Mouse (Mus musculus): ENCODE data around the gene Cmip.

The Cmip gene

GRCm38 (mm10) chr8:117257029-117257820 lies at the start of gene Cmip:
Cmip (plus strand) TSS chr8:117257064.
- CTCF ChIA-PET = interaction anchor here (0.6 kb wide), 1 partner anchor 65 kb away, joined by 4 read pairs; no protein-coding TSS in a partner anchor

- CTCF ChIA-PET = interaction anchor here (1.0 kb wide), 1 partner anchor 15 kb away, joined by 3 read pairs; no protein-coding TSS in a partner anchor
Measured at GRCm38 (mm10) chr8:117209150-117209549, 47.7 kb upstream of the Cmip start.

- CTCF ChIA-PET = no interaction called here
Measured at GRCm38 (mm10) chr8:117212100-117212499, 44.8 kb upstream of the Cmip start.

- CTCF ChIA-PET = no interaction called here
Measured at GRCm38 (mm10) chr8:117217724-117218123, 39.1 kb upstream of the Cmip start.

GRCm38 (mm10) chr8:117222396-117222795 lies 34.5 kb upstream of the Cmip start:
- CTCF ChIA-PET = no interaction called here

GRCm38 (mm10) chr8:117224630-117225029 lies 32.2 kb upstream of the Cmip start:
- CTCF ChIA-PET = interaction anchor here (0.5 to 1.5 kb wide), 4 partner anchors 15 to 248 kb away, joined by 3 to 7 read pairs (median 3); no protein-coding TSS in a partner anchor

- CTCF ChIA-PET = no interaction called here
Measured at GRCm38 (mm10) chr8:117226306-117226705, 30.6 kb upstream of the Cmip start.

GRCm38 (mm10) chr8:117227339-117227738 lies 29.5 kb upstream of the Cmip start:
- CTCF ChIA-PET = no interaction called here

GRCm38 (mm10) chr8:117233199-117233598 lies 23.7 kb upstream of the Cmip start:
- CTCF ChIA-PET = interaction anchor here (0.5 to 1.1 kb wide), 4 partner anchors 10 to 472 kb away, joined by 3 to 8 read pairs (median 6); no protein-coding TSS in a partner anchor

GRCm38 (mm10) chr8:117236531-117236930 lies 20.3 kb upstream of the Cmip start:
- CTCF ChIA-PET = no interaction called here

- CTCF ChIA-PET = no interaction called here
Measured at GRCm38 (mm10) chr8:117240326-117240725, 16.5 kb upstream of the Cmip start.

GRCm38 (mm10) chr8:117240841-117241494 lies 15.9 kb upstream of the Cmip start:
- CTCF ChIA-PET = no interaction called here

GRCm38 (mm10) chr8:117241848-117242247 lies 15.0 kb upstream of the Cmip start:
- CTCF ChIA-PET = no interaction called here

GRCm38 (mm10) chr8:117242286-117242685 lies 14.6 kb upstream of the Cmip start:
- CTCF ChIA-PET = no interaction called here

GRCm38 (mm10) chr8:117244601-117245000 lies 12.3 kb upstream of the Cmip start:
- CTCF ChIA-PET = interaction anchor here (0.7 kb wide), 1 partner anchor 27 kb away, joined by 5 read pairs; no protein-coding TSS in a partner anchor

- CTCF ChIA-PET = no interaction called here
Measured at GRCm38 (mm10) chr8:117248341-117248740, 8.5 kb upstream of the Cmip start.

GRCm38 (mm10) chr8:117251086-117251681 lies 5.7 kb upstream of the Cmip start:
- CTCF ChIA-PET = no interaction called here

- CTCF ChIA-PET = no interaction called here
Measured at GRCm38 (mm10) chr8:117252650-117253049, 4.2 kb upstream of the Cmip start.

GRCm38 (mm10) chr8:117253390-117254269 lies 3.2 kb upstream of the Cmip start:
- CTCF ChIA-PET = no interaction called here

- CTCF ChIA-PET = interaction anchor here (0.5 to 0.6 kb wide), 2 partner anchors 52 to 108 kb away, joined by 3 to 5 read pairs; no protein-coding TSS in a partner anchor
Measured at GRCm38 (mm10) chr8:117254496-117254895, 2.4 kb upstream of the Cmip start.

- CTCF ChIA-PET = no interaction called here
Measured at GRCm38 (mm10) chr8:117256292-117256938, 449 bp upstream of the Cmip start.

Data from spleen, embryonic (tissue).